Mouse (Mus musculus) skeletal muscle tissue, postnatal 0 days (tissue): Measurements from ENCODE around the gene Dalrd3. TPM values are rescaled to one million over a fixed set of nuclear protein-coding genes. Genes with fewer than 3 reads are reported as not detected.
A peak's percentile ranks its signal among the peaks of the same experiment; 100 is the strongest.

Experiments
- microRNA counts: library from miRNA; unstranded; fragments of <30 nt; microRNA quantifications from one replicate; lab custom pipeline; 2015
- microRNA-seq, 2 experiments: library from miRNA; unstranded; fragments of <30 nt; microRNA quantifications; one replicate each; pipeline ENCODE4; 2016
- polyA plus RNA-seq: library from polyadenylated mRNA; unstranded; fragments of >200 nt; fragmentation: Nextera tagmentation; extraction: Ambion mirVana; gene quantifications from 2 replicates; pipeline ENCODE4 v1.2.1, GENCODE M21; 2015

Dalrd3 gene
- polyA plus RNA-seq = 23.8 and 31.6 TPM in 2 replicates

DNA sequence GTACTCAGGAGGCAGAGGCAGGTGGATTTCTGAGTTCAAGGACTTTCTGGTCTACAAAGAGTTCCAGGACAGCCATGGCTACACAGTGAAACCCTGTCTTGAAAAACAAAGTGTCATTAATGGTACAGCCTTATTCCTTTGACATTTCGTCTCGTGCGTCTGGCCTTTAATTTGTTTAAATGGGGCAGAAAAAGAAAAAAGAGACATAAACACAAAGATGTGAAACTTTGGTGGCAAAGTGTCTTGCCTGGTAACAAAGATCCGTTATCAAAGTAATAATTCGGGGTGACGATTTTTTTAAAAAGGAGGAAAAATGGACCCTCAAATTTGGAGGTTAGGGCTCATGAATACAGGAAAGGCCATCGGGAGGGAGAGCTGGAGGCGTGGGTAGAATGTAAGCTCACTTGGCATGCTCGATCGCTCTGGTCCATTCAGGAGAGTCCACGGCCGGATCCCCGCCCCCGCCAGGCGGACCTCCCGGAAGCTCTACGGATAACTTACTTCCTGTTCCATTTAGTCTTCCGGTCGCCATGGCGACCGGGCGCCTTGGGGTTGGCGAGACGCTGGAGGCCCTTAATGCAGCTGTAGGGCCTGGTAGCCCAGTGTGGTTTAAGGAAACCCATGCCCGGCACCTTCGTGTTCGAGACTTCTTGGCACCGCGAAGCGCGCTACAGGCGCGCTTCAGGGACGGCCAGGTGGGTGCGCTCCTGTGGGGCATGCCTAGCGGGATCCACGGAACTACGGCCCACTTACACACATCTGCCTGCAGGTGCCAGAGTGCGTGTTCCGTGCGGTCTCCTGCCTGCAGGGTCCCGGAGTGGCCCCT lies at the start of gene Dalrd3:
Dalrd3 (plus strand) TSS at position 506 of the 826 bp plus-strand sequence.

DNA sequence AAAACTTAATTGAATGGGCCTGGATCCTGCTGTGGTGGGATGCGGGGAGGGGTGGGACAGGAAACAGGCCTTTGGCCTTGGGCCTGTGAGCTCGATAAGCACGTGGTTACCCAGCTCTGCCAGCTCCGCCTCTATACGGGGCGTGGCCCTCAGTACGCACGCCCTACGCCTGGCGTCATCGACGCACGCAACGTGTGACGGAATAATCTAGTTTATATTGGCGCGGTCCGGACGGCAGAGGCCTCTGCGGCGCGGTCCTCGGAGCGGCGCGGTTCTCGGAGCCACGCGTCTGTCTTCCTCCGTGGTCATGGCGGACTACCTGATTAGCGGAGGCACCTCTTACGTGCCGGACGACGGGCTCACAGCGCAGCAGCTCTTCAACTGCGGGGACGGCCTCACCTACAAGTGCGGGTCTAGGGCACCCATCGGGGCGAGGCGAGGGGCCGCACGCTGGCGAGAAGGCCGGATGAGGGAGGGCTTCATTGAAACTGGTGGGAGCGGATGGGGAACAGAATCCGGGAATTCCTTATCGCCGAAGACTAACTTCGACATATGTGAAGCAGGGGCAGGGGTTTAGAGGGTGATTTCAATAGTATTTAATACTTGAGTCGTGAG lies 9.4 kb upstream of the Dalrd3 start, which contains the start of gene Impdh2:
Impdh2 (plus strand) TSS at position 60 of the 615 bp plus-strand sequence.

DNA sequence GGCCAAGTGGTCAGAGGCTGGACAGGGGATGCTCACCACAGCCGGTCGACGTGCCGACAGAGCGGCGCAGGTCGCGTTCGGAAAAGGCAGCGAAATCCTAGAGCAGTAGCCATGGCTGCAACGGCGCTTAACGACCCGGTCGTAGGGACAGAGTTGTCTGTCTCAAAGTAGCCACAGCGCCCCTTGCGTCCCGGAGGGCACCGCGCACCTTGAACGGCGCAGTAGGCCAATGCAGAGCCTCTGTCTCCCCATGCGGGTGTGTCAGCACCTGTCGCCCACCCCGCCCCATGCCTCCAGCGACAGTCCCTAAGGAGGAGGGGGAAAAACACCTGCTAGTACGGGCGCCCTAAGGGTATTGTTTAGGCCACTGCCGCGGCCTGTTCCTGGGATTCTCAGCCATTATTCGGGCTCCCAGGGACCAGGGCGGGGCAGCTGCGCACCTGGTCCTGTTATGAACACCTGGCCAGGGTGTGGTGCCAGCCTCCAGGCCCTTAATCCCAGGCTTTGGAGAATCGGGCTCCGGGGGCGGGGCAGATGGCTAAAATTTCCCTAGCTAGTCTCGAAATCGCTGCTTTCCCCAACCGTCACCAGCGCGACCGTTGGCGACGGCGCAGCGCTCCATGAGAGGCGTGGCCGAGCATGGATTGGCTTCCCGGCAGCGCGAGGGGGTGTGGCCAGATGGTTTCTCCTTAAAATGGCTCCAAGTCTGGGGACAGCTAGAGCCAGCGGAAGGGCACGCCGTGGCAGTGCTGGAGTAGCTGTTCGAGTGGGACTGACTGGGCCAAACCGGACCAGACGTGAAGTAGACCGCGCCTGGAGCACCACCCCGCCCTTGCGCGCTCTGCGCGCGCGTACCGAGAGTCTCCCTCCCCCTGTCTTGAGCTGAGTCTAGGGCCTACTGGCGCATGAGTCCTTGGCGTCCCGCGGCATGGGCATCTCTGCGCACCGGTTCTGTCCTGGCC lies 2.6 kb upstream of the Dalrd3 start, which contains the start of gene Ndufaf3:
Ndufaf3 (minus strand) TSS at position 620 of the 962 bp plus-strand sequence.

DNA sequence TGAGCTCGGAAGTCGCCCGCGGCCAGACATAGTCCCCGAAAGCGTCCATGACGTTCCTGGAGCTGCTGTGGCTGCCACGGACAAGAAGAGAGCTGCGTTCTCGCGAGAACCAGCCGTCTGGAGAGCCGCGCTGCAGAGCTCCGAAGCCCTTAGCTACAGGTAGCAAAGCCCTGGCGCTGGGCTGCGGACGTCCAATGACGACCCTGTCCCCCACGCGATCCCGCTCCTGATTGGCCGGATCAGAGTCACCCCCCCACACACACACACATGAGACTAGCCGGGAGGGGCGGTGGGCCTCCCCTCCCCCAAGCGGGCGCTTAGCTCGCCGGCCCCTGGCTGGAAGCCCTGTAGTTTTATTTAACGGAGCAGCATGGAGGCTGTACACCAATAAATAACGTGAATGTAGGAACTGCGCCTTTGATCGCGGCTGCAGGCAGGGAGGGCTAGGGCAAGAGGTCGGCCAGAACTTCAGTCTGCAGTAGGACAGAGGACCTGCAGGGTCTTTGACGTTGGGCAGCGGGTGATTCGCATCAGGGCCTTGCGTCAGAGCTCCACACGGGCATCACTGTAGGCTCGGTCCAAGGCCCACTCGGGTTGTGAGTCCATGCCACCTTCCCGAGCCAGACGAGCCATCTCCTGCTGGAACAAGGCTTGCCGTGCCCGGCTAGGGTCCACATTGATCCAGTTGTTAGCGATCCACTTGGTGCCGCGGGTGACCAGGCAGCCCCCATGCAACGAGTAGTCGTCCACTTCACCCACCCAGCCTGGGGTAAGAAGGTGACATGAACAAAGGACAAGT lies 9.1 kb downstream of the Dalrd3 start, which contains the start of gene Wdr6:
Wdr6 (minus strand) TSS at position 195 of the 799 bp plus-strand sequence.

DNA sequence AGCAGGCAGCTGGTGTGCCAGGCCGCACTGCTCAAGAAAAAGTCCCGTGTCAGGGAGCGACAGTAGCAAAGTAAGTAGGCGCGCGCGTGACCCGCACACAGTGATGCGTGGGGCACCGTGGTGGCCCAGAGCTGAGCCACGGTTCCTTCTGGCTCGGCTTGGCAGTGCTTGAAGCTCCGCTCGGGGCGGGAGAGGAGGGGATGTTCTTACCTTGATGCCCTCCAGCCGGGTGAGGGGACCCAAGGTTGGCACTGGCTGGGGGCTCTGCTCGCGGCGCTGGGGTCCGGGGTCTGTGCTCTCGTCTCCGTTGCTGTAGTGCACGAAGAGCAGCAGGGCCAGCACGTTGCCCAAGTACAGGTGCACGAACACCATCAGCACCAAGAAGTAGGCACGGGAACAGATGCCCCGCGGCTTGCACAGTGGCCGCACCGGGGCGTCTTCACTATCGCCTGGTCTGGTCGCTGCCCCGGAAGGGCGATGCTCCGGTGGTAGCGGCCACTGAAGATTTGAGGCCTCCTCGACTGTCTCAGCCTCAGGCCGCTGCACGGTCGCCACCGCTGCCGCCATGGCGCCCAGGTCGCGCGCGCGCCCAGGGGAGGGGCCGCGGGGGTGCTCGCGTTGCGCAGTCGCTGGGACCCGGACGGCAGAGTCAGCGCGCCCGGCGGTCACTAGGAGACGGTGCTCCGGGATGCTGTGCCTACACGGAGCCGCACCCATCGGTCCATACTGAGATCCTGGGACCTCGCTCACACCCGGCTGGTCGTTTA lies 27.5 kb downstream of the Dalrd3 start, which contains the start of gene P4htm:
P4htm (minus strand) TSS at position 670 of the 767 bp plus-strand sequence.

MicroRNAs within 50 kb of the gene (microRNA counts, 519-probe panel; counts per million panel counts)
- microRNA mmu-miR-191 (lab: Ali Mortazavi, UCI) (3,962 counts per million, percentile 79 among the panel's probes with 10 or more counts), microRNA mmu-miR-425 (lab: Ali Mortazavi, UCI) (2,197 counts per million, percentile 66 among the panel's probes with 10 or more counts)

Small RNA genes within 50 kb of the gene (microRNA-seq; reads per million reads assigned to microRNA genes)
- gene Gm24083 (0 reads per million in 2 experiments), gene Mir191 (0 reads per million in 2 experiments), gene Mir425 (757 to 976 reads per million in 2 experiments)

Other genes with a start within 250 kb of the Dalrd3 start
- gene Gpx1, start 231.0 kb upstream of the Dalrd3 start, polyA plus RNA-seq = 242 and 328 TPM in 2 replicates
- 42.4 and 44.9 TPM in 2 replicates for gene Usp4, start 222.0 kb upstream of the Dalrd3 start, polyA plus RNA-seq
- 0.15 and 0.28 TPM in 2 replicates for gene 1700102P08Rik, start 177.1 kb upstream of the Dalrd3 start, polyA plus RNA-seq
- 0.45 and 0.71 TPM in 2 replicates for gene Ccdc36, start 141.4 kb upstream of the Dalrd3 start, polyA plus RNA-seq
- not detected in 2 replicates for gene BC048562, start 133.4 kb upstream of the Dalrd3 start, polyA plus RNA-seq
- 22.3 and 24.9 TPM in 2 replicates for gene Ccdc71, start 109.4 kb upstream of the Dalrd3 start, polyA plus RNA-seq
- 14.7 and 17.2 TPM in 2 replicates for gene Klhdc8b, start 108.3 kb upstream of the Dalrd3 start, polyA plus RNA-seq
- 34.7 and 41.0 TPM in 2 replicates for gene Lamb2, start 90.2 kb upstream of the Dalrd3 start, polyA plus RNA-seq
- 38.7 and 43.0 TPM in 2 replicates for gene Usp19, start 79.3 kb upstream of the Dalrd3 start, polyA plus RNA-seq
- gene Qars, start 62.2 kb upstream of the Dalrd3 start, polyA plus RNA-seq = 47.8 and 49.7 TPM in 2 replicates
- gene Qrich1, start 53.1 kb upstream of the Dalrd3 start, polyA plus RNA-seq = 62.0 and 62.6 TPM in 2 replicates
- 56.6 and 61.8 TPM in 2 replicates for gene Impdh2, start 9.6 kb upstream of the Dalrd3 start, polyA plus RNA-seq
- gene Ndufaf3, start 2.5 kb upstream of the Dalrd3 start, polyA plus RNA-seq = 55.6 and 60.5 TPM in 2 replicates
- gene Wdr6, start 8.9 kb downstream of the Dalrd3 start, polyA plus RNA-seq = 15.5 and 17.7 TPM in 2 replicates
- 4.7 and 5.4 TPM in 2 replicates for gene P4htm, start 27.8 kb downstream of the Dalrd3 start, polyA plus RNA-seq
- gene Arih2, start 79.5 kb downstream of the Dalrd3 start, polyA plus RNA-seq = 38.6 and 43.2 TPM in 2 replicates
- gene Slc25a20, start 92.2 kb downstream of the Dalrd3 start, polyA plus RNA-seq = 126 and 132 TPM in 2 replicates
- 36.5 and 42.6 TPM in 2 replicates for gene Prkar2a, start 119.4 kb downstream of the Dalrd3 start, polyA plus RNA-seq
- gene Ip6k2, start 213.9 kb downstream of the Dalrd3 start, polyA plus RNA-seq = 21.7 and 26.9 TPM in 2 replicates
- 6.4 and 6.5 TPM in 2 replicates for gene Nckipsd, start 238.5 kb downstream of the Dalrd3 start, polyA plus RNA-seq